Mouse (Mus musculus): ENCODE results near the gene Fam110a. TPM values are rescaled to one million over a fixed set of nuclear protein-coding genes. Genes with fewer than 3 reads are reported as not detected.

Fam110a gene
- polyA plus RNA-seq, 1 experiment from 2014 or later, result 34.6 TPM

DNA sequence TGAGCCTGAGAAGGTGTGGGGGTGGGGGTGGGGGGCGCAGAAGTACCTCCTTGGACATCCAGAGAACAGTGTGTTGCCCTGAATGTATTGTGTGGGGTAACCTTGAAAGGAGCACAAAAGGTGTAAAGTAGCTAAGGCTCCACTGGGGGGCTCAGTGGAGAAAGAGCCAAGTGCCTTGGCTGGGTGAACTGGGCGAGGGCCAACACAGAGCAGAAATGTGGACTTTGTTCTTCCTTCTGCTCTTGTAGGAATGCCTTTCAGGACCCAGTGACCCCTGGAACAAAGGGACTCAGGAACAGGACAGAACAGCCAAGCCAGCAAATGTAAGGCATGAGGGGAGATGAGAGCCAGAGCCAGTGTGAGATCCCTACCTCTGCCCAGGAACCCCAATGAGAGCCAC is 31.7 kb upstream of the Fam110a start:
- ATAC-seq, result peak; percentile 65
- POLR2A ChIA-PET, result interaction anchor here (0.6 kb wide), 1 partner anchor 449 kb away, joined by 4 read pairs; no protein-coding TSS in a partner anchor
- TF ChIP-seq CTCF (IDR thresholded peaks at IDR 0.05), result peak; percentile 39
- in situ Hi-C loops (cut with MboI; ENCODE audit: low pct_unique_long_range_greater_than_20kb), result loop anchor here (25.0 kb wide), 1 partner anchor 249 kb away; no protein-coding TSS in a partner anchor
- CTCF ChIA-PET, result interaction anchor here (1.0 kb wide), 1 partner anchor 100 kb away, joined by 3 read pairs; no protein-coding TSS in a partner anchor
- DNase-seq (ENCODE audit: low read depth, low spot score), result no peak
- no peaks in the 10 kb centered on the region for H3K27me3 ChIP-seq

DNA sequence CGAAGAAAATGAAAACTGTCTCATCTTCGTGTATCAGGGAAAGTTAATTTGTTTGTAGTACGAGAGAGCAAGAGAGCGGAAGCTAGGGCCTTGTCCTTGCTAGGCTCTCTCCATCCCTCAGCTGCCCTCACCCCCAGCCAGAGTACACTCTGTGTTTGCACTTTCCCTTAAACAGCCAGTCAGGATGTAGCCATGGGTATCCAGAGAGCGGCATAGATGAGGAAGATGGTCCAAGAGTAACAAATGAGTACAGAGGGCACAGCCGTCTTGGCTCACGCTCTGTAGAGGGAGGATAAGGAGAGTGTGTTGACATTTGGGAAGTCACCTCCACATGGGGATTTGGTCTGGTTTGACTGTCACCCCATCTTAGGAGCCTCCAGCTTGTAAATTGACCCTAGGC is 30.6 kb upstream of the Fam110a start:
- in situ Hi-C loops (cut with MboI; ENCODE audit: low pct_unique_long_range_greater_than_20kb), result loop anchor here (25.0 kb wide), 1 partner anchor 248 kb away; no protein-coding TSS in a partner anchor
- no peak for TF ChIP-seq CTCF (IDR thresholded peaks at IDR 0.05)
- ChIA-PET CTCF (interaction anchor here (0.8 kb wide), 1 partner anchor 16 kb away, joined by 3 read pairs; no protein-coding TSS in a partner anchor), POLR2A (interaction anchor here (0.6 kb wide), 2 partner anchors 13 to 242 kb away, joined by 3 to 4 read pairs; no protein-coding TSS in a partner anchor)
- no peak for ATAC-seq
- H3K27me3 ChIP-seq, result peaks cover 1% of the 10 kb centered on the region
- no peak for DNase-seq (ENCODE audit: low read depth, low spot score)

DNA sequence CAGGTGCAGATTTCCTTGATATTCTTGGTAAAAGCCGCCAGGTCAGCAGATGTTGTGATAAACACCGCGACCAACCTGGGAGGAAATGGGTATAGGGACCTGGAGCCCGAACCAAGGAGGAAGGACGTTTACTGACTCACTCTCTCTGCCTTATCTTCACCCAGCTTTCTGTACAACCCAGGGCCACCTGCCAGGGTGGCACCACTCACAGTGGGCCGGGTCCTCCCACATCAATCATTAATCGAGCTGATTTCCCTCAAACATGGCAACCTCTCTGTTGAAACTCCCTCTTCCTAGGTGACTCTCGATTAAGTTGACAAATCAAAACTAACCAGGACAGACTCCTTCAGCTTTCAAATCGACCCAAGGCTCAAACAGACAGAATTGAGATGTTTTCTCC is 30.2 kb upstream of the Fam110a start:
- DNase-seq (ENCODE audit: low read depth, low spot score) (no peak), ATAC-seq (no peak)
- POLR2A ChIA-PET, result interaction anchor here (0.6 kb wide), 2 partner anchors 13 to 242 kb away, joined by 3 to 4 read pairs; no protein-coding TSS in a partner anchor
- CTCF ChIA-PET, result interaction anchor here (0.8 kb wide), 1 partner anchor 16 kb away, joined by 3 read pairs; no protein-coding TSS in a partner anchor
- TF ChIP-seq CTCF (IDR thresholded peaks at IDR 0.05), result no peak
- in situ Hi-C loops (cut with MboI; ENCODE audit: low pct_unique_long_range_greater_than_20kb), result loop anchor here (25.0 kb wide), 1 partner anchor 248 kb away; no protein-coding TSS in a partner anchor
- H3K27me3 ChIP-seq, result peaks cover 4% of the 10 kb centered on the region

DNA sequence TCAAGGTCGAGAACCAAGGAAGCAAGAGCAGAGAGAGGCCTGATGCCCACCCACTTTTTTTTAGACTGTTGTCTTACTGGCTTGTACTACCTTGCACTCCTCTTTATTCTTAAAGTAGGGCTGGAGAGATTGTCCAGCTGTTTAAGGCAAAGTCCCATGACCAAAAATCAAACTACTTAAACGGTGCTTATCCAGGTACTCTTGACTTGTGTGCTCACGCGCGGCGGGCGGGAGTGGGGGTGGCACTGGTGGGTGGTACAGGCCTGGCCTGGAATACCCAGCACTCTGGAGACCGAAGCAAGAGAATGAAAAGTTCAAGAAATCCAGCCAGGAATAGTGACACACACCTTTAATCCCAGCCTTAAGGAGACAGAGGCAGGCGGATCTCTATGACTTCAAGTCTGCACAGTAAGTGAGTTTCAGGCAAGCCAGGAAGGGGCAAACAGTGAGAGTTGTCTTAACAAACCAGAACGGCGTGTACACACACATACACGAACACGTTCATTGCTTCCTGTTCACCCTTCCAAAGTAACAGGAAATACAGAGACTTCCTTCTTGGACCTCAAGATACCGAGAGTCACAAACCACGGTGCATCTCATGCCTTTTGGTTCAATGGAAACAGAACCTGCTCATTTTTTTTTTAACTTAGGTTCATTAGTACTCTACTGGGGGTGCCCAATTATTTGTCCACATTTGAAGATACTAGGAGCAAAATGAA is 29.2 kb upstream of the Fam110a start:
- ChIA-PET CTCF (no interaction called here), POLR2A (no interaction called here)
- peaks cover 4% of the 10 kb centered on the region for H3K27me3 ChIP-seq
- no peak for TF ChIP-seq CTCF (IDR thresholded peaks at IDR 0.05)
- DNase-seq (ENCODE audit: low read depth, low spot score) (no peak), ATAC-seq (no peak)
- in situ Hi-C loops (cut with MboI; ENCODE audit: low pct_unique_long_range_greater_than_20kb), result loop anchor here (25.0 kb wide), 1 partner anchor 247 kb away; no protein-coding TSS in a partner anchor

DNA sequence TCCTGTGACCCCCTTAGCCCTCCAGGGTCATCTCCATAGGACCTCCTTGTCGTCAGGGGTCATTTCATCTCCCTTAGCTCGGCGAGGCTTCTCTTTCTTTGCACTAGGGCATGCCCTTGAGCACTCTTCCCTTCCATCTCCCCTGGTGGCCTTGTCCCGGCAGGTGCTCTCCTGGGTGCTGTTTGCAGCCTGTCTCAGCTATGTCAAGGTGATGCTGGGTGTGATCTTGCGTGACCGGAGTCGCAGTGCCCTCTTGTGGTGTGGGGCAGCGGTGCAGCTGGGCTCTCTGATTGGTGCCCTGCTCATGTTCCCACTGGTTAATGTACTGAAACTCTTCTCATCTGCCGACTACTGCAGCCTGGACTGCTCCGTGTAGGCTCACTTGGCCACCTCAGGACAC is 27.8 kb upstream of the Fam110a start:
- no peak for TF ChIP-seq CTCF (IDR thresholded peaks at IDR 0.05)
- peaks cover 4% of the 10 kb centered on the region for H3K27me3 ChIP-seq
- ATAC-seq (no peak), DNase-seq (ENCODE audit: low read depth, low spot score) (no peak)
- ChIA-PET POLR2A (no interaction called here), CTCF (interaction anchor here (1.0 to 1.3 kb wide), 2 partner anchors 12 to 18 kb away, joined by 3 to 4 read pairs; no protein-coding TSS in a partner anchor)
- in situ Hi-C loops (cut with MboI; ENCODE audit: low pct_unique_long_range_greater_than_20kb), result loop anchor here (25.0 kb wide), 1 partner anchor 245 kb away; no protein-coding TSS in a partner anchor

DNA sequence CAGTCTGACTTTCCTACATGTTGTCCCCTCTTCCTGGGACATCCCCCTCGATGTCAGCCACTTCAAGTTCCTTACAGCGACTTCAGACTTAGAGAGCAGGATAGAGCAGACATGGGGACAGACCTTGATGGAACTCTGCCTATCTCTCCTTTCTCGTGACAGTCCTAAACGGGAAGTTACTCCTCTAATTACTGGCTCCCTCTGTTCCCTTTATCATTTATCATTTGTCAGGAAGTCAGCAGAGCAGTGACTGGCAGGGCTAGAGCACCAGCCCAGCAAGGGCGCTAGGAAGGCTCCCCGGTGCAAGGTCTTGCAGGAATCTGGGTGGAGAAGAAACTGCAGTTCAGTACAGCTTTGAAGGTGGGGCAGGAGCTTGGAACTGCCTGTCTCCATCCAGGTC is 22.5 kb upstream of the Fam110a start:
- H3K27me3 ChIP-seq, result peaks cover 4% of the 10 kb centered on the region
- no peak for TF ChIP-seq CTCF (IDR thresholded peaks at IDR 0.05)
- ChIA-PET CTCF (interaction anchor here (0.9 to 1.2 kb wide), 2 partner anchors 16 to 64 kb away, joined by 3 read pairs; no protein-coding TSS in a partner anchor), POLR2A (no interaction called here)
- in situ Hi-C loops (cut with MboI; ENCODE audit: low pct_unique_long_range_greater_than_20kb), result loop anchor here (25.0 kb wide), 1 partner anchor 240 kb away; no protein-coding TSS in a partner anchor
- no peak for DNase-seq (ENCODE audit: low read depth, low spot score)
- ATAC-seq, result no peak

DNA sequence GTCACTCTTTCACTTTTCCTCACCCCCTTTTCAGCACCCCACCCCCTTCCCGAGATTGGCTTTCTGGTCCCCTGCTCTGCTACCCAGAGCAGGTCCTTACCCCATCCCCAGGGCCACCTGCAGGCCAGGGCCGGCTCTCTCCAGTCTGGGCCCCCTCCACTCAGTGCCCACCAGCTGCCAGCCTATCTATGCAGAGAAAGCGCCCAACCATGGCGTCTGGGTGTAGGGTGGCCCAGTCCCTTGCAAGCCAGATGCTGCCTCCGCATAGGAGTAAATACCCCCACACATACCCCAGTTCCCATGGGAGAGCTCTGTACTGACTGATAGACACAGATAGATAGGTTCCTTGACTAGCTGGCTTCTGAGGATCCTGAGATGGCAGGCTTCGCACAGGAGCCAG is 20.7 kb upstream of the Fam110a start:
- CTCF ChIA-PET, result interaction anchor here (1.3 kb wide), 1 partner anchor 13 kb away, joined by 3 read pairs; no protein-coding TSS in a partner anchor
- in situ Hi-C loops (cut with MboI; ENCODE audit: low pct_unique_long_range_greater_than_20kb), result loop anchor here (25.0 kb wide), 1 partner anchor 238 kb away; no protein-coding TSS in a partner anchor

DNA sequence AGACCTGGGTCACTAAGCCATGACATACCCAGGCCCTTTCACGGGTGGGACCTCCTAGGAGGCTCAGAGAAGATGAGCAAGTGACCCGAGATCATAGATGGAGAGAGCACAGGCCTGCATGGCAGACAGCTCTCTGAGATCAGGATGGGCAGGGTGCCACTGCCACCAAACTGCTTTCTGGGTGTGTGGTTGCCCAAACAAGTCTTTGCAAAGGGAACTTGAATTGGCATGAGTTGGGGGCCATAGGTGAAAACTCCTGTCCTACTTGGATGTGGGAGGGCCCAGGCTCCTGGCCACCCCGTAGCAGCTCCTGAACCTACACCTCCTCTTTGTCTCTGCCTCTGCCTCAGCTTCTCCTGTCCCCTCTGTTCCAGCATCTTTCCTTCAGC is 20.3 kb upstream of the Fam110a start:
- CTCF ChIA-PET, result interaction anchor here (1.3 kb wide), 1 partner anchor 14 kb away, joined by 3 read pairs; no protein-coding TSS in a partner anchor

More for the DNA sequence above, 20.7 kb upstream of the Fam110a start:
- no peak for TF ChIP-seq CTCF (IDR thresholded peaks at IDR 0.05)
- H3K27me3 ChIP-seq, result peaks cover 3% of the 10 kb centered on the region
- no peak for DNase-seq (ENCODE audit: low read depth, low spot score)
- ATAC-seq, result no peak
- POLR2A ChIA-PET, result no interaction called here

DNA sequence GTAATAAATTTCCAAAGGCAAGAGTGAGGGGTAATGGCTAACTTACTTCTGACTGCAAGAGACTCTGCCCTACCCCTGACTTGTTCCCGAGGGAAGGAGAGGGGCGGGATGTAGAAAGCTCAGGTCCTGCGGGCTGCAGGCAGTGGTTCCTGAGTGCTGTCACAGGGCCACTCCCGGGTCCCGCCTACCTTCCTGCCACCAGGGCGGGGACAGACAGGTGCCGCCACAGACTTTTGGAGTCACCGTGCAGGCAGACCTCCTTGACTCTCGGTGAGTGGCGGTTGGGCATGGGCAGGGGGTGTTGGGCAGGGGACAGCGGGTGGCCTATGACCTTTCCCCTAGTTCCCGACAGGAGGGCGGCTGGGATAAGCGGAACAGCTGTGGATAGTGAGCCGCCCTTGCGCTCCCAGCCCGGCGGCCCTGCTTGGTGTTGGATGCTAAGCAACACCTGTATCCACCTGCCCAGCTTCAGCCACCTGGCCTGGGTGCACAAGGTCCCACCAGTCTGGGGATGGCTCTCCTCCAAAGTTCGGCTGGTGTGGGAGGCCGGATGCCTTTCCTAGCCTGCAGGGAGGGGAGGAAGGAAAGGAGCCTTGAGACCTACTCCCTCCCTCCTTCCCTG is 19.8 kb upstream of the Fam110a start:
- in situ Hi-C loops (cut with MboI; ENCODE audit: low pct_unique_long_range_greater_than_20kb), result loop anchor here (10.0 to 25.0 kb wide), 2 partner anchors 65 to 237 kb away; no protein-coding TSS in a partner anchor
- ChIA-PET POLR2A (interaction anchor here (0.6 kb wide), 1 partner anchor 342 kb away, joined by 3 read pairs; no protein-coding TSS in a partner anchor), CTCF (interaction anchor here (1.3 kb wide), 1 partner anchor 14 kb away, joined by 3 read pairs; no protein-coding TSS in a partner anchor)
- ATAC-seq (no peak), DNase-seq (ENCODE audit: low read depth, low spot score) (no peak)
- no peak for TF ChIP-seq CTCF (IDR thresholded peaks at IDR 0.05)
- no peaks in the 10 kb centered on the region for H3K27me3 ChIP-seq

More for the DNA sequence above, 20.3 kb upstream of the Fam110a start:
- ATAC-seq (no peak), DNase-seq (ENCODE audit: low read depth, low spot score) (no peak)
- TF ChIP-seq CTCF (IDR thresholded peaks at IDR 0.05), result no peak
- in situ Hi-C loops (cut with MboI; ENCODE audit: low pct_unique_long_range_greater_than_20kb), result loop anchor here (25.0 kb wide), 1 partner anchor 238 kb away; no protein-coding TSS in a partner anchor
- POLR2A ChIA-PET, result no interaction called here
- H3K27me3 ChIP-seq, result no peaks in the 10 kb centered on the region

DNA sequence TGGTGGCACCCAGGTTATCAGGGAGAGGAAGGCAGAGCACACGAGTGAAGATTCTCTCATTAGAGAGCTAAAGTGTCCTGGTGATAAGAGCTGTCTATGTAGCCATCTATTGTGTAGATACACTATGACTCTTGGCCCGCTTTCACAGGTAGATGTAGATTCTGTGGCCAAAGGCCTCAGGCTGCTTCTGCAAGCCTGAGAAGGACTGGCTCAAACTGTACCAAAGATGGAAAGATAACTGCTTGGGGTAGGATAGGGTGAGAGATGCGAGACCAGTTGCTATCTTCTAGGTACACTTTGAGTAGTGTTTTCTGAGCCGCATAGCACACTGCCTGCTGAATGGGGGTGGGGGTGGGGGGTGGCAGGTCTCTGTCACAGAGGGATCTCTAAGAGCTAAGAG is 18.9 kb upstream of the Fam110a start:
- ATAC-seq (no peak), DNase-seq (ENCODE audit: low read depth, low spot score) (no peak)
- in situ Hi-C loops (cut with MboI; ENCODE audit: low pct_unique_long_range_greater_than_20kb), result loop anchor here (10.0 kb wide), 1 partner anchor 64 kb away; no protein-coding TSS in a partner anchor
- ChIA-PET POLR2A (interaction anchor here (0.6 kb wide), 1 partner anchor 343 kb away, joined by 3 read pairs; no protein-coding TSS in a partner anchor), CTCF (no interaction called here)
- TF ChIP-seq CTCF (IDR thresholded peaks at IDR 0.05), result no peak
- H3K27me3 ChIP-seq, result no peaks in the 10 kb centered on the region
